Mouse (Mus musculus) forebrain, embryonic 16.5 days (tissue): ENCODE measurements at regions not wholly inside any gene's neighbourhood (a gene's known extent, or its start where the extent isn't known, plus 50 kb on each side); places are given as distances from the start of the nearest gene placed in this dataset.

Experiments
- ATAC-seq: fragments of 200-750 bp; cut with Nextera tagmentation; 2 replicates; pipeline ENCODE4 v1.8.0; 2017; ENCODE audit warnings: mild to moderate bottlenecking, moderate library complexity
- H3K27ac ChIP-seq: fragments of 300-500 bp; sonication (generic); 2 replicates; pipeline ENCODE4 v1.5.1; 2014; ENCODE audit warnings: low read length, control low read depth
- H3K27me3 ChIP-seq: fragments of 300-500 bp; sonication (generic); replicated peaks from 2 replicates; pipeline ENCODE4 v1.6.1; 2014; ENCODE audit warnings: low read length; ENCODE audit not compliant: control insufficient read depth, insufficient read depth
- H3K36me3 ChIP-seq: fragments of 300-500 bp; sonication (generic); 2 replicates; pipeline ENCODE4 v1.6.1; 2014; ENCODE audit not compliant: control insufficient read depth, insufficient read depth
- H3K4me1 ChIP-seq: fragments of 300-500 bp; sonication (generic); replicated peaks from 2 replicates; pipeline ENCODE4 v1.6.1; 2014; ENCODE audit warnings: low read length; ENCODE audit not compliant: control insufficient read depth, insufficient read depth
- H3K4me2 ChIP-seq: fragments of 300-500 bp; sonication (generic); 2 replicates; pipeline ENCODE4 v1.6.1; 2014; ENCODE audit warnings: mild to moderate bottlenecking, low read length, control low read depth
- H3K4me3 ChIP-seq: fragments of 300-500 bp; sonication (generic); replicated peaks from 2 replicates; pipeline ENCODE4 v1.5.1; 2014; ENCODE audit warnings: mild to moderate bottlenecking, low read length, control low read depth
- H3K9ac ChIP-seq: fragments of 300-500 bp; sonication (generic); replicated peaks from 2 replicates; pipeline ENCODE4 v1.6.1; 2014; ENCODE audit warnings: low read depth, low read length, control low read depth
- H3K9me3 ChIP-seq: fragments of 300-500 bp; sonication (generic); 2 replicates; pipeline ENCODE4 v1.6.1; 2016; ENCODE audit warnings: low read length; ENCODE audit not compliant: control insufficient read depth
- WGBS: fragments of 180-500 bp; shearing (Covaris S2); extraction: QIAGEN DNeasy Blood & Tissue Kit; methylation state at CpG from one replicate; pipeline ENCODE4 v1.1.7; 2014; 5-methylcytosine and 5-hydroxymethylcytosine counted together

- Histone ChIP-seq H3K4me2 (no peak overlapping the region), H3K4me1 (peaks cover 19% of the 10 kb centered on the region), H3K36me3 (no peaks in the 10 kb centered on the region), H3K4me3 (no peak overlapping the region), H3K27me3 (no peaks in the 10 kb centered on the region), H3K27ac (no peak overlapping the region), H3K9ac (no peak overlapping the region), H3K9me3 (peaks cover 2% of the 10 kb centered on the region; the same call in 1 of the 2 replicates)
- ATAC-seq = no peak
- 64% methylated on average over 4 of the region's 4 CpGs for WGBS
Measured at GRCm38 (mm10) chr1:75889847-75890591, 344.0 kb downstream of the Slc4a3 start.

- peaks cover 2% of the 10 kb centered on the region; the same call in 1 of the 2 replicates for H3K9me3 ChIP-seq
- H3K36me3 ChIP-seq = no peaks in the 10 kb centered on the region
- H3K27ac ChIP-seq = no peak overlapping the region
- no peak overlapping the region for H3K4me3 ChIP-seq
- H3K9ac ChIP-seq = no peak overlapping the region
- ATAC-seq = no peak
- H3K4me1 ChIP-seq = peaks cover 19% of the 10 kb centered on the region
- no peak overlapping the region for H3K4me2 ChIP-seq
- WGBS = 35% methylated on average over 10 of the region's 10 CpGs
- no peaks in the 10 kb centered on the region for H3K27me3 ChIP-seq
Measured at GRCm38 (mm10) chr1:75890636-75891276, 344.7 kb downstream of the Slc4a3 start.

- ATAC-seq = no peak
- Histone ChIP-seq H3K4me1 (peaks cover 4% of the 10 kb centered on the region; the same call in 1 of the 2 replicates), H3K9me3 (peaks cover 2% of the 10 kb centered on the region; the same call in 1 of the 2 replicates), H3K9ac (no peak overlapping the region), H3K27me3 (no peaks in the 10 kb centered on the region), H3K27ac (no peak overlapping the region), H3K36me3 (no peaks in the 10 kb centered on the region), H3K4me2 (no peak overlapping the region), H3K4me3 (no peak overlapping the region)
- 100% methylated on average over 1 of the region's 1 CpGs for WGBS
Measured at GRCm38 (mm10) chr1:75895550-75895949, 349.5 kb downstream of the Slc4a3 start.

- no peak overlapping the region for H3K4me2 ChIP-seq
- no peak overlapping the region for H3K4me3 ChIP-seq
- no peaks in the 10 kb centered on the region for H3K27me3 ChIP-seq
- H3K36me3 ChIP-seq = no peaks in the 10 kb centered on the region
- peaks cover 9% of the 10 kb centered on the region for H3K4me1 ChIP-seq
- no peak overlapping the region for H3K27ac ChIP-seq
- no peak overlapping the region for H3K9ac ChIP-seq
- 50% methylated on average over 1 of the region's 1 CpGs for WGBS
- no peak for ATAC-seq
- H3K9me3 ChIP-seq = no peaks in the 10 kb centered on the region
Measured at GRCm38 (mm10) chr1:75901146-75901545, 355.1 kb downstream of the Slc4a3 start.

GRCm38 (mm10) chr1:75905699-75906470 is 359.8 kb downstream of the Slc4a3 start:
- 0 out of 2 replicates have a peak, but pooled peaks cover 2% of the 10 kb centered on the region for H3K9me3 ChIP-seq
- no peaks in the 10 kb centered on the region for H3K27me3 ChIP-seq
- H3K4me2 ChIP-seq = no peak overlapping the region
- H3K4me3 ChIP-seq = no peak overlapping the region
- peak overlapping the region; percentile 2; the same call in 1 of the 2 replicates for H3K27ac ChIP-seq
- H3K9ac ChIP-seq = no peak overlapping the region
- ATAC-seq = peak; percentile 61; the same call in 1 of the 2 replicates
- WGBS = 17% methylated on average over 9 of the region's 9 CpGs
- peaks cover 11% of the 10 kb centered on the region for H3K4me1 ChIP-seq
- H3K36me3 ChIP-seq = no peaks in the 10 kb centered on the region

GRCm38 (mm10) chr1:75915311-75915710 is 369.2 kb downstream of the Slc4a3 start:
- no peaks in the 10 kb centered on the region for H3K36me3 ChIP-seq
- H3K27me3 ChIP-seq = no peaks in the 10 kb centered on the region
- H3K9ac ChIP-seq = no peak overlapping the region
- ATAC-seq = no peak
- WGBS = 97% methylated on average over 2 of the region's 2 CpGs
- H3K27ac ChIP-seq = no peak overlapping the region
- H3K4me3 ChIP-seq = no peak overlapping the region
- no peaks in the 10 kb centered on the region for H3K4me1 ChIP-seq
- H3K9me3 ChIP-seq = no peaks in the 10 kb centered on the region
- no peak overlapping the region for H3K4me2 ChIP-seq

GRCm38 (mm10) chr1:75916181-75916580 is 370.1 kb downstream of the Slc4a3 start:
- Histone ChIP-seq H3K9ac (no peak overlapping the region), H3K27ac (no peak overlapping the region), H3K9me3 (no peaks in the 10 kb centered on the region), H3K4me1 (no peaks in the 10 kb centered on the region), H3K4me2 (no peak overlapping the region), H3K4me3 (no peak overlapping the region), H3K36me3 (no peaks in the 10 kb centered on the region), H3K27me3 (no peaks in the 10 kb centered on the region)
- WGBS = 74% methylated on average over 2 of the region's 2 CpGs
- ATAC-seq = no peak

- no peaks in the 10 kb centered on the region for H3K4me1 ChIP-seq
- ATAC-seq = no peak
- H3K4me2 ChIP-seq = no peak overlapping the region
- H3K27ac ChIP-seq = no peak overlapping the region
- H3K4me3 ChIP-seq = no peak overlapping the region
- no peaks in the 10 kb centered on the region for H3K36me3 ChIP-seq
- 72% methylated on average over 2 of the region's 2 CpGs for WGBS
- no peak overlapping the region for H3K9ac ChIP-seq
- H3K9me3 ChIP-seq = no peaks in the 10 kb centered on the region
- no peaks in the 10 kb centered on the region for H3K27me3 ChIP-seq
Measured at GRCm38 (mm10) chr1:75919134-75919533, 373.1 kb downstream of the Slc4a3 start.

GRCm38 (mm10) chr1:75925046-75925445 is 379.0 kb downstream of the Slc4a3 start:
- Histone ChIP-seq H3K27me3 (no peaks in the 10 kb centered on the region), H3K4me1 (peaks cover 17% of the 10 kb centered on the region), H3K36me3 (no peaks in the 10 kb centered on the region), H3K9me3 (no peaks in the 10 kb centered on the region), H3K9ac (no peak overlapping the region), H3K4me3 (no peak overlapping the region), H3K27ac (no peak overlapping the region), H3K4me2 (no peak overlapping the region)
- 0 out of 2 replicates have a peak, but pooled peaks have one; percentile 6 for ATAC-seq
- 65% methylated on average over 8 of the region's 8 CpGs for WGBS
